ENCODE assay signal across 25 mouse cellular contexts in genomic region chr11:45323766-45324165, GRCm38 (mm10).
A peak's percentile ranks its signal among the peaks of the same experiment; 100 is the strongest.
DNase-seq lines count a peak whose midpoint lies in the region; ATAC-seq and TF ChIP-seq lines count a peak whose summit lies in the region.
"Had no signal": no experiment of that assay in that cellular context is flagged by ENCODE, and none has a peak within 500 bp of the region (broad histone marks: within the 10 kb centered on the region; RNA-seq: fewer than 3 reads in every experiment).

No protein-coding gene starts in this region.

- in situ Hi-C loops in Patski (cut with MboI; ENCODE audit: low pct_unique_long_range_greater_than_20kb), result no loop called here

- peak; percentile 22 for DNase-seq in liver, postnatal 0 days
- DNase-seq in B cell, adult 2 months, result peak; percentile 29 to 39
- peak; percentile 68 for DNase-seq in Patski (ENCODE audit: low read depth, low spot score)
- peak; percentile 67 to 70 for DNase-seq in spleen, postnatal 36 days (ENCODE audit: low spot score in 2 of 2)
- DNase-seq in adrenal gland, postnatal 10 days, result no peak
- DNase-seq: adrenal gland, adult 8-10 months; cerebellum, adult 11-12 months; cerebellum, adult 9-11 months; forebrain, postnatal 0 days; heart, postnatal 10 days; kidney, adult 11 months; layer of hippocampus, postnatal 36 days; right cerebral cortex, postnatal 25 days; thymus, adult 2 months; thymus, postnatal 36 days had no signal

- POLR2A ChIA-PET in Patski (lab: Charles Lee), result no interaction called here

- CTCF ChIA-PET in Patski (lab: Charles Lee), result no interaction called here

- no peaks in the 10 kb centered on the region for H3K9me3 ChIP-seq in liver, postnatal 0 days (ENCODE audit: low read length)
- H3K9me3 ChIP-seq in liver, embryonic 12.5 days (replicated peaks), result no peaks in the 10 kb centered on the region
- H3K9me3 ChIP-seq: embryonic facial prominence, embryonic 15.5 days; forebrain, embryonic 12.5 days; heart, embryonic 13.5 days; midbrain, embryonic 10.5 days; midbrain, embryonic 15.5 days; neural tube, embryonic 15.5 days had no signal

- no peaks in the 10 kb centered on the region for H3K36me3 ChIP-seq in liver, postnatal 0 days (replicated peaks; ENCODE audit: insufficient read depth, low read length)
- no peaks in the 10 kb centered on the region for H3K36me3 ChIP-seq in liver, embryonic 12.5 days
- H3K36me3 ChIP-seq: embryonic facial prominence, embryonic 15.5 days; forebrain, embryonic 12.5 days; heart, embryonic 13.5 days; midbrain, embryonic 10.5 days; midbrain, embryonic 15.5 days; neural tube, embryonic 15.5 days had no signal

- H3K9ac ChIP-seq in liver, postnatal 0 days (replicated peaks), result no peak overlapping the region
- no peak overlapping the region for H3K9ac ChIP-seq in liver, embryonic 12.5 days
- H3K9ac ChIP-seq: embryonic facial prominence, embryonic 15.5 days; forebrain, embryonic 12.5 days; forebrain, postnatal 0 days; heart, embryonic 13.5 days; hindbrain, embryonic 14.5 days; midbrain, embryonic 15.5 days; neural tube, embryonic 15.5 days had no signal

- no peak overlapping the region for H3K4me3 ChIP-seq in liver, postnatal 0 days (ENCODE audit: low read depth, low read length)
- no peak overlapping the region for H3K4me3 ChIP-seq in liver, embryonic 12.5 days
- H3K4me3 ChIP-seq: embryonic facial prominence, embryonic 15.5 days; forebrain, embryonic 12.5 days; heart, embryonic 13.5 days; midbrain, embryonic 10.5 days; midbrain, embryonic 15.5 days; neural tube, embryonic 15.5 days had no signal

- no peak overlapping the region for H3K4me2 ChIP-seq in liver, postnatal 0 days (ENCODE audit: low read depth, low read length)
- H3K4me2 ChIP-seq in liver, embryonic 12.5 days, result no peak overlapping the region
- H3K4me2 ChIP-seq: embryonic facial prominence, embryonic 15.5 days; forebrain, embryonic 12.5 days; heart, embryonic 13.5 days; hindbrain, embryonic 14.5 days; midbrain, embryonic 15.5 days; neural tube, embryonic 15.5 days had no signal

- H3K27me3 ChIP-seq in liver, postnatal 0 days (ENCODE audit: insufficient read depth, low read length), result no peaks in the 10 kb centered on the region
- H3K27me3 ChIP-seq in liver, embryonic 12.5 days (replicated peaks), result no peaks in the 10 kb centered on the region
- no peaks in the 10 kb centered on the region for H3K27me3 ChIP-seq in Patski
- H3K27me3 ChIP-seq: CH12.LX; embryonic facial prominence, embryonic 15.5 days; forebrain, embryonic 12.5 days; heart, embryonic 13.5 days; midbrain, embryonic 15.5 days; neural tube, embryonic 15.5 days had no signal

- TF ChIP-seq EP300 in liver, postnatal 0 days (IDR thresholded peaks at IDR 0.05; ENCODE audit: low read depth), result peak; percentile 49; the same call in 1 of the 2 replicates

- H3K4me1 ChIP-seq in liver, postnatal 0 days (ENCODE audit: insufficient read depth), result no peaks in the 10 kb centered on the region
- H3K4me1 ChIP-seq in liver, embryonic 12.5 days, result no peaks in the 10 kb centered on the region
- H3K4me1 ChIP-seq: embryonic facial prominence, embryonic 15.5 days; forebrain, embryonic 12.5 days; heart, embryonic 13.5 days; midbrain, embryonic 10.5 days; midbrain, embryonic 15.5 days; neural tube, embryonic 15.5 days had no signal

- 61% methylated on average over 5 of the region's 5 CpGs for WGBS in liver, postnatal 0 days (ENCODE audit: insufficient replicate concordance)
- 61% methylated on average over 5 of the region's 5 CpGs for WGBS in liver, embryonic 12.5 days (ENCODE audit: insufficient replicate concordance)

- peak overlapping the region; percentile 50 for H3K27ac ChIP-seq in liver, postnatal 0 days (ENCODE audit: low read depth)
- no peak overlapping the region for H3K27ac ChIP-seq in liver, embryonic 12.5 days
- H3K27ac ChIP-seq: embryonic facial prominence, embryonic 15.5 days; forebrain, embryonic 12.5 days; heart, embryonic 13.5 days; hindbrain, embryonic 14.5 days; midbrain, embryonic 10.5 days; midbrain, embryonic 15.5 days; neural tube, embryonic 15.5 days had no signal

- no peak for TF ChIP-seq CTCF in liver, postnatal 0 days (IDR thresholded peaks at IDR 0.05; ENCODE audit: low read depth)
- no peak for TF ChIP-seq CTCF in Patski (IDR thresholded peaks at IDR 0.05)

- ATAC-seq in liver, postnatal 0 days, result peak; percentile 41; the same call in 1 of the 2 replicates
- ATAC-seq in liver, embryonic 12.5 days, result no peak
- peak; percentile 47 for ATAC-seq in Patski
- ATAC-seq: forebrain, postnatal 0 days; lung, postnatal 0 days; midbrain, embryonic 15.5 days had no signal
